Mouse (Mus musculus) embryo, embryonic 11 days (tissue): ENCODE measurements around the gene Svs2.
A peak's percentile ranks its signal among the peaks of the same experiment; 100 is the strongest.
"Not testable (repeated sequence)": the region's sequence is repeated elsewhere in the genome, so short reads cannot be mapped to it uniquely, and the experiment has no call there.

Source experiments
- DNase-seq: peaks from one replicate; pipeline ENCODE4 v3.0.0-alpha.2; 2015

The Svs2 gene

DNA sequence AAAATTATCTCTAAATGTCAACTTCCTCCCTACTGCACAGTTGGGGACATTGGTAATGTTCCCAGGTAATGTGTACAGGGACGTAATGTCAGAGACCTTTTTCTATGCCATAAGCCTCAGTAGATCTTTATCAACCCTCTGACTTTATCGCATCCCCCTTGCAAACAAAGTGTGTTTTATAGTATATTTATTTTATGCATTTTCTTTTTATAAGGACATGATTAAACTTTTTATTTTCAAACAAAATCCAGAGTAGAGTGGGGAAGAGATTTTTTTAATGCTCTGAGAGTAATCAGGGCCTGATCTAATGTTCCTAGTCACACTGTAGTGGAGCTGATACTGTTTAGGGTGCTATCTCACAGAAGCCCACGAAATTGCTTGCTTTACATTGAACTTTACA is at the start of gene Svs2:
Gene Svs2 (minus strand): TSS at position 101 of the 400 bp plus-strand sequence.
- no peak for DNase-seq

DNA sequence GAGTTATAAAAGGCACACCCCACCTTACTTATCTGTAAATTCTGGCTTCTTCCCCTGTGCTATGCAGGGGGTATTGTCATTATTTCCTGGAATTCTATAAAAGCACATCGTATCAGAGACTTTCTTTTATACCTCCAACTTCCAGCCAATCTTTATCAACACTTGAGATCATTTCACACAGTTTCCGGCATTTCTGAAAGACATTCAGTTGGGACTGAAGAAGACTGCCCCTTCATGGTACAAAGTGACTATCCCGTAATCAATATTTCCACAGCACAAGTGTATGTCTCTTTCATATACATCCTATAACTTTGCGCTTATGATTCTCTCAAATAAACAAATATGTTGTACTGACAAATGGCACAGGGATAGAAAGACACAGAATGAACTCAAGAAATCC is 40.1 kb upstream of the Svs2 start, which contains the start of gene Svs4:
Gene Svs4 (minus strand): TSS at position 101 of the 400 bp plus-strand sequence.
- DNase-seq = no peak

DNA sequence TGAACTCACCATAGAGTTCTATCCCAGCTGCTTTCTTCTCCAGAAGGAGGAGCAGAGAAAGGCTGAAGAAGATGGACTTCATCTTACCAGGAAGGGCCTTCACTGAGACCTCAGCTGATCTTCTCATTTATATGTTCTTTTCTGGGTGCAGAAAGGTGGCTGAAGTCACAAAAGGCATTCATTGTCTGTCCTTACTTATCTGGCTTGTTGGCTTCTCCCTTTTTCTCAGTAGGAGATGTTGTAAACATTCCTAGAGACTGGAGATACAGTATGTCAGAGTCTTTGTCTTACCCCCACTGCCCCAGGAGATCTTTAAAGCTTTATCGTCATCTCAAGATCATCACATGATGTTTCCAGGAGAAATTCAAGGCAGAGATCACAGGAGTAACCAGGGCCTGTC is 18.3 kb upstream of the Svs2 start, which contains the start of gene Svs3b:
Gene Svs3b (minus strand): TSS at position 101 of the 400 bp plus-strand sequence.
- DNase-seq = not testable (repeated sequence)

DNA sequence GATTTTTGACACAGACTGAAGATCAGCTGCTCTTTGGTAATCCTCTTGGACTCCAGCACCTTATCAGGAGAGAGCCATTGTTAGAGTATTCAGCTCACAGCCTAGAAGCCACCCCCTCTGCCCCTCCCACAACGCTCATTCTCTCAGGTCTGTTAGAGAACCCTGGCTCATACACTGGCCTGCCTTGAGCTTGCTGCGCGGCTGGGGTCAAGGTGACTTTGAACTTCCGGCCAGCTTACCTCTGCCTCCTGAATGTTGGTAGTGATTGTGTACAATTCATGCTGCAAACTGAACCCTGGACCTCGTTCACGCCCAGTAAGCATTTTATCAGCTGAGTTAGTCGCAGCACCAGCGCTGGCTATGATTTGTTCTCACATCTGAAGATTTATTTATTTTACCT is 5.6 kb downstream of the Svs2 start:
- DNase-seq = no peak

DNA sequence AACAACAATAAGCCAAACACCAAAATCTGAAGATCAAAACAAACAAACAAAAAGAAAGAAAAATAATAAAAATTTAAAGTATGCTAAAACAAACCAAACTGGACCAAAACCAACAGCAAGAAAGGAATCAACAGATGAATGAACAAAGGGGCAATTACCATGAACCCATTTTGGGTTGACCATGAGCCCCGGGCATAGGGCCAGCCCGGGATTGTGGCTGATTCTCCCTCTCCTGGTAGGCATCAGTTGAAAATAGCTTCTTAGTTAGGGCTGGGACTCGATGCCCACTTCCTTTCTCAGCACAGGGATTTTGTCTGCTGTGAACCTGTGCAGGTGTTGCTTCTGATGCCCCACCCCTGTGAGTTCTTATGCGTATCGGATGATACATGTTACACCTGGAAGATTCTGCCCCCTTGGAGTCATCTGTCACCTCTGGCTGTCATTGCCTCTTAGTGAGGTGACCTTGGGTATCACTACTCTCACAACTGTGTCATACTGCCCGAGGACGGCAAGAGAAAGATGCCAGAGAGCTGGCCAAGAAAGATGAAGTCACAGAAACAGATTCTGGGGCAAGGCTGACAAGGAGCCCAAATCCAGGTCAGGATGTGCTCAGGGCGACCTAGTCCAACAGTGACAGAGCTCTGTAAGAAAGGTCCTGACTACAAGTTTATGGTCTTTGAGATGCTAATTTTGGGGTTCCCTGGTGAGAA is 9.8 kb downstream of the Svs2 start:
- no peak for DNase-seq

DNA sequence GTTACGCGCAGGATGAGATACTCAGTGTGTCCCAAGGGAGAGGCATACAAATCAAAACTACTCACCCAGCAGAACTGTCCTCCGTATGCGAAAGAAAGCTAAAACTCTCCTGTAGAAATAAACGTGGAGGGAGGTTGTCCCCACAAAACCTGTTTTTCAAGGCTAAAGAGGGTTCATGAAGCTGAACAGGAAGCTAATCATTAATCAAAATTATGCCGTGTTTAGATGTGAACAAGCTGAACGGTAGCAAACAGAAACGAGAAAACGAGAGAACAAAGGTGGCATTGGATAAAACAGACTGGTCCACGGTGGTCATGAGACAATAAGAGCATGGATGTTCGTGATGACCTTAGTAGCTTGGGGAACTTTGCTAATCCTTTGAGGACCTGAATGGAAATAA is 16.7 kb downstream of the Svs2 start, which contains the start of gene Wfdc15b:
Gene Wfdc15b (minus strand): TSS at position 139 of the 400 bp plus-strand sequence.
- no peak for DNase-seq

DNA sequence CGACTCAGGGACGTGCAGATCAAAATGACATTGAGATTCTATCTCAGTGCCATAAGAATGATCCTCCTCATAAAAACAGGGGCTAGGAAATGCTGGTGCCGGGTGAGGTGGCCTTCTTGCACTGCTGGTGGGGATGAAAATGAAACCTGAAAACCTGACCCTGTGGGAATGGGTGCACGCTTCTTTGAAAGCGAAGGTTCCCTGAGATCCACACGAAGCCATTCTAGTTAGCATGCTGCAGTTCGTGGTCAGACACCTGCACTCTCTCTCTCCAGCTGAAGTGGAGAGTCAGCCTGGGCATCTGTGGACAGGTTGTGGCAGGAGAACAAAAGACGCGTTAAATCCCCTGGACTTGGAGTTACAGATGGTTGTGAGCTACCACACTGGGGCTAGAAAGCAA is 19.0 kb downstream of the Svs2 start:
- DNase-seq = no peak

DNA sequence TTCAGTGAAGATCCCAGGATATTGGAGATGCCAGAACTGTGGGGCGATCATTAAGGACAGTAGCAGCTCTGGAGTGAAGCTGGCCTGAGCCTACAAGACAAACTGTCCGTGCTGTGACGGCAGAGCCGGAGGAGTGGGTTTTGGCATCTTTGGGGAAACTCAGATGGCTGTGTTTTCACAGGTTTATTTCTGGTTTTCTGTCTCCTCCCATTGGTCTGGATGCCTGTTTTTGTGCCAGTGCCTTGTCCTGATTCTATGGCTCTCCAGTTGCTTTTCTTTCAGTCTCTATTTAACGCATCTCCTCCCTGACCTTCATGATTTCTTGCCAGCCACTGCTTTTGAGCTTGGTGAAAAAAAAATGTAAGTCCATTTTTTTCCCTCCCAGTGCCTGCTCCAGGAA is 25.6 kb downstream of the Svs2 start:
- no peak for DNase-seq

DNA sequence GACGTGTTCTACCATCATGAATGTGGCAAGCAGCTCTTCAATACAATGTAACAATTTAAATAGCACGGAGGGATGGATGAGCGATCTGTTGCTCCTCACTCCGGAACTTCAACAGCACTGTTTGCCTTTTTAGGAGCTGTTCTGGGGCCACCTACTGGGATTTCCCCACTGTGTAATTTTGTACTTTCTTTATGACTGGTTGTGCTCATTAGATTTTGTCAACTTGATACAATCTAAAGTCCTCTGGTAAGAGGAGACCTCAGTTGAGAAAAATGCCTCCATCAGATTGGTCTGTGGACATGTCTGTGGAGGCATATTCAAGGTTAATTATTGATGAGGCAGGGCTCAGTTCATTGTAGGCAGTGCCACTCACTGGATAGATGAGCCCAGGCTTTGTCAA is 27.4 kb downstream of the Svs2 start:
- no peak for DNase-seq

DNA sequence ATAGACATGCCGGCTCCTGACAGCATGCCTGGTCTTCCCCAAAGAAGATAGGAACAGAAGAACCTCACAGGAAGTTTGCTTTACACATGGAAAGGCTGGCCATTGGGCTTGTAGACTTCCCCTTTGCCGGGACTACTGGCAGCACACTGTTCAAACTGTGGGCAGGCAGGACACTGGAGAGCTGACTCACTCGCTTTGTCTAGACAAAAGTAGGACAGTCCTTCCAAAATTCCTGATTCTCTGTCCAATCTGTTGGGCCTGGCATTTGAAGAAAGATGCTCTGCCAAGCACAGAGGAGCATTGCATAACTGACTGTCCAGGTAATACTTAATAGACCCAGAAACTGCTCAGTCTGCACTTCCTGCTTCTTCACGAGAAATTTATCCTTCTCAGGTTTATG is 31.6 kb downstream of the Svs2 start:
- no peak for DNase-seq

DNA sequence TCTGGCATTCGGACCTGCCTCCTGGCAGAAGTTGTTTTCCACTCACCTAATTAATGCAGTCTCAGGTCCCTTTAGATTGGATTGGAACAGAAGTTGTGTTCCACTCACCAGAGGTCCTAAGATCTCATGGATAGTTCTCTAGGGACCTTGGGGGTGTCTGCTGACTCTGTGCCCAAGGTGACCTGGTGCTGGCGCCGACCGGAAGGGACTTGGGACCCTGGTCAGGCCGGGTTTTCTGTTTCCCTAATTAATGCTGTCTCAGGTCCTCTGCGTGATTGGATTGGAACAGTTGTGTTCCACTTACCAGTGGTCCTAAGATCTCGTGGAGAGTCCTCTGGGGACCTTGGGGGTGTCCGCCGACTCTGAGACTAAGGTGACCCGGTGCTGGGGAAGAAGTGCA is 32.3 kb downstream of the Svs2 start:
- DNase-seq = not testable (repeated sequence)

DNA sequence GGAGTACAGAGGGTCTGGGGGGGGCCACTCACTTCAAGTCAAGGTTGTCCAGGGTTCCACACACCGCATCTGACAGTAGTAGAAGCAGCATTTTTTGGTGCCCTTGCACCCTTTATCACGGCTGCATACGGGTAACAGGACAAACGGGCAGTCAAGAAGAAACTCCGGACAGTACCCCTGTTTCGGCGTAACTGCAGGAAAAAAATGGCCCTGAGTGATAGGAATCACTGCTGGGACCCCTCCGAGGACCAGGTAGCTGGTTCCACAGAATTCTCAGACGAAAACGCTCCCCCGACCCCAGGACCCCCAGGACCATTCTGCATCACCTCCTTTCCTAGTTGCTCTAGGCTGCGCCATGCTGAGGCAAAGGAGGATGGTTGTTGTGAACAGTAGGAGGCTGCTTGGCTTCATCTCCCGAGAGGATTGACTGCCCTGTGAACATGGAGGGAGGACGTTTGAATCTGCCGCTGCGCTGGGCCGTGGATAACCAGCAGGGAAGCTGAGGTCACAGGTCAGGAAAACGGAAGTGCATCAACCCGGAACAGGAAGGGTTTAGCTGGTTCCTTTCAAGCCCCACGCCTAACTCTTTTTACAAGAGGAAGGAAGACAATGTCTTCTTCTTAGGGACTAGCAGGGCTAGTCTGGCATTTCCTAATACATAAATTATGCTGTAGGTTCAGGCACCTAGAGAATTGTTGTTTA is 38.5 kb downstream of the Svs2 start, which contains the start of gene Wfdc15a:
Gene Wfdc15a (minus strand): TSS at position 505 of the 702 bp plus-strand sequence.
- DNase-seq = peak; percentile 4

DNA sequence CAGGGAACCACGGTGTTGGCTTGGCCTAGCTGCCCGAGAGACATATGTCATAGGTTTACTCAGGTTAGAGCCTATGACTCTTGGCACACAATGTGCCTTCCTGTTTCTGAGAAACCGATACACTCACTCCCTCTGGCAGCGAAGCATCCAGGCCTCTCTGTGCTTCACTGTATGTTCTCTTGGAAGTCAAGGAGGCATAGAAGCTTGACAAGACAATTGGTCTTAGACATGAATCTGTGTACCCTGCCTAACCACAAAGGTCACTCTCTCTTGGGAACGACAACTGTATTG is 41.6 kb downstream of the Svs2 start:
- DNase-seq = no peak

DNA sequence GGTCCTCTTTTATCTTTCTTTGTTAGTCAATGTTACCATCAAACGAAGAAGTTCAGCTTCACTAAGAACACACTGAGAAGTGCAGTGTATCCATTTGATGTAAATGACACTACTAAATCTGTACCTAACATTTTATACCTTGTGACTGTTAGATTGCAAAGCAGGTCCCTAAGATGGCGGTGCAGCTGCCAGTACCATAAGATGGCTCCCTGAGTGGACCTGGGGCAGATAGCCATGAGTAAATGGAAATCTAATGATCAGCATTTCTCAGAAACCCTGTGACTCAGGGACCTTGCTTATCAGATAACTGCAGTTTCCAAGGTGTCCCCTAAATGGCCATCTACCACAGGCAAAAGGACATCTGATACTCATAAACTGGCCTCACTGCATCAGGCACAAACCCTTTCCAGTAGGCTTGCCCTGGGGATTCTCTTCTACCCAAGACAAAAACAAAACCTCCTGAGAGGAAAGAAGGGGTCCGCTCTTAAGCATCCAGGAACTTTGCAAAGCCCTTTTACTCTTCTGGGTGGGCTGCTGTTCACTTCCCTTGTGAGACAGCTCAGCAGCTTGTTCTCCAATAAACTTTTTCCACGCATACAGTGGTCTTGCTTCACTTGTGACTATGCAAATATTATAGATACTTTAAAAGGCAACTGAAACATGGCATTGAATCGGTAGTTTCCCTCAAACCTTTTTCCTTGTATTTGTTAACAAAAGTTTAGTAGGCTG is 42.1 kb downstream of the Svs2 start:
- no peak for DNase-seq

DNA sequence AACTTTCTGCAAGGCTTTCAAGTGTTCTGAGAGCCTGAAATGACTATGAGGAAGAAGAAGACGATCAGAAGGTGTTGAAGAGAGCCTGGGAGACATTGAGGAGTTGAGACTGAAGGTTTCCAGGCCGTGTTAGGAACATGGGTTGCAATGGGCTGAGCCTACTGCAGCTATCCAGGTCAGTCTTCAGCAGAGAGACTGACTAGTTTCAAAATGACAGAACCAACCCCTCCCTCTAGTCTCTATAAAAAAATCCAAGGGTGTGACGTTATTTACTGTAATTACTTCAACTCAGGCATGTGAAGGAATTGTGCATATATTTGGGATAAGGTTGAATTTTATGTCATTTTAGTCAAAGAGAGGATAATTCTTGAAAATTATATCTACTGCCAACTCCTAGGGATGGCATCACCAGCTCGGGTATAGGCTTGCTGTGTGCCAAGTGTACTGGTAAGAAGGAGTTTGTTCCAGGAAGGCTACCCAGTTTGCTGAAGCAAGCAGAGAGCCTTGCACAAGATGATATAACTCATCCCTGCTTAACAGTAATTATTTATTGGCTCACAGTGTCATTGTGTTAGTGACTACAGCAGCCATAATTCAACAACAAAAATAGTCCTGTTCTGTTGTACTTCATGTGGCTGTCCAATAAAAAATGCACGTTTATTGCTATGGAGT is 43.2 kb downstream of the Svs2 start:
- no peak for DNase-seq

DNA sequence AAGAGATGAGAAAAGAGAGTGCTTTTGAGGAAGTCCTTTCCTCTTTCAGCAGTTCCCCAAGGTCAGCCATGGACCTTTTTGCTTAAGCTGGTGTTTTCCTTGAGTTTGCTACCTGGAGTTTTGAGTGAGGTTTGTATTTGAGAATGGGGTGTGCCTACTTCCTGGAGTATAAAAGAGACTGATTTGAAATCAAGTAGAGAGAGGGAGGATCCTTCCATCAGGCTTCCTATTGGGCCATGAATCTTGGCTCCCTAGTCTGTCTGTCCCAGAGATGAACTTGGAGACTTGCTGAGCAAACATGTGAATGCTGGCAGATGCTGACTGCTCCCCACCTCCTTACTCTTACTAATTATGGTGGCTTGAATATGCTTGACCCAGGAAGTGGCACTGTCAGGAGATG is 46.0 kb downstream of the Svs2 start:
- DNase-seq = no peak

DNA sequence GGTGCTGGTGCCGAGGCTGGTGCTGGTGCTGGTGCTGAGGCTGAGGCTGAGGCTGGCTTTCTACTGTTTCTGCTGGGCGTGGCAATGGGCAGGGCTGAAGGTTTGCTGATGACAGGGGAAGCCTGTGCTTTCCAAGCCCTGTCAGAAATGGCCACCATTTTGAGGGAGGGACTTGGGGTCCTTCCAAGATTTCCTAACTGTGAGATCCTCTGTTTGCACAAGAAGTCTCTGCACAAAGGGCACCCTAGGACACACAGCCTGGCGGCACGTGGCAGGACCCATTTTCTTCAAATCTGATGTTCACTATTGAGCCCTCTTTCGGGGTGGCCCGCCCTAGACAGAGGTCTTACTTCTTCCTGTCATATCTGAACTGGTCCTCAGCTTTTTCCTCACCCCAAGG is 47.7 kb downstream of the Svs2 start, which contains the start of gene Wfdc12:
Gene Wfdc12 (minus strand): TSS at position 33 of the 400 bp plus-strand sequence.
- no peak for DNase-seq

DNA sequence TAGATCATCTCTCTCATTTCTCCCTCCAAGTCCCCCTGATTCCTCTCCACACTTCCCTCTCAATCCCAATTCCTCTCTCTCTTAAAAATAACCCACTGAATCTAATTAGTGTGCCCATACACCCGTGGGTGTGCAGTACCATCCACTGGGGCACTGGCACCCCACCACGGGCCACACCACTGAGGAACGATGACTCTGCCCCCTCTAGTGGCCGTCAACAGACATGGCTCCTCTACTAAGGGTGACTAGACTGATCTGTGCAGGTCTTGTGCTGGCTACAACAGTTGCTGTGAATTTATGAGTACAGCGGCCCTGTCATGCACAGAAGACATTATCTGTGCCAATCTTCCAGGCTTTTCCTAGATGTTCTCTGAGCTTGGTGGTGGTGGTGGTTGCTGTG is 49.5 kb downstream of the Svs2 start:
- DNase-seq = peak; percentile 34
